Mouse (Mus musculus) embryonic facial prominence, embryonic 15.5 days (tissue): ENCODE measurements around the gene Dnph1. TPM values are rescaled to one million over a fixed set of nuclear protein-coding genes. Genes with fewer than 3 reads are reported as not detected.

Source experiments
- ATAC-seq: fragments of 200-750 bp; cut with Nextera tagmentation; 2 replicates; pipeline ENCODE4 v1.8.0; 2017; ENCODE audit warnings: low read depth, moderate TSS enrichment; ENCODE audit not compliant: insufficient number of reproducible peaks, low FRiP score, low TSS enrichment
- H3K27ac ChIP-seq: fragments of 300-500 bp; sonication (generic); replicated peaks from 2 replicates; pipeline ENCODE4 v1.5.1; 2015; ENCODE audit warnings: mild to moderate bottlenecking, inconsistent platforms
- H3K27me3 ChIP-seq: fragments of 300-500 bp; sonication (generic); 2 replicates; pipeline ENCODE4 v1.6.1; 2015; ENCODE audit warnings: inconsistent platforms
- H3K36me3 ChIP-seq: fragments of 300-500 bp; sonication (generic); 2 replicates; pipeline ENCODE4 v1.6.1; 2015; ENCODE audit warnings: mild to moderate bottlenecking, inconsistent platforms
- H3K4me1 ChIP-seq: fragments of 300-500 bp; sonication (generic); 2 replicates; pipeline ENCODE4 v1.6.1; 2015; ENCODE audit warnings: inconsistent platforms
- H3K4me2 ChIP-seq: fragments of 300-500 bp; sonication (generic); replicated peaks from 2 replicates; pipeline ENCODE4 v1.6.1; 2015; ENCODE audit warnings: mild to moderate bottlenecking, inconsistent platforms
- H3K4me3 ChIP-seq: fragments of 300-500 bp; sonication (generic); replicated peaks from 2 replicates; pipeline ENCODE4 v1.5.1; 2015; ENCODE audit warnings: mild to moderate bottlenecking, inconsistent platforms
- H3K9ac ChIP-seq: fragments of 300-500 bp; sonication (generic); 2 replicates; pipeline ENCODE4 v1.6.1; 2015; ENCODE audit warnings: inconsistent platforms
- H3K9me3 ChIP-seq: fragments of 300-500 bp; sonication (generic); replicated peaks from 2 replicates; pipeline ENCODE4 v1.6.1; 2016; ENCODE audit warnings: inconsistent platforms
- WGBS: fragments of 180-500 bp; shearing (Covaris S2); methylation state at CpG from one replicate; pipeline ENCODE4 v1.1.7; 2015; 5-methylcytosine and 5-hydroxymethylcytosine counted together
- polyA plus RNA-seq: library from polyadenylated mRNA; unstranded; fragments of >200 nt; fragmentation: Nextera tagmentation; extraction: Ambion mirVana; gene quantifications from 2 replicates; pipeline ENCODE4 v1.2.1, GENCODE M21; 2015

Dnph1 gene
- polyA plus RNA-seq, 1 experiment from 2014 or later: 41.0 TPM

GRCm38 (mm10) chr17:46543661-46544060 lies 47.1 kb downstream of the Dnph1 start:
- no peak overlapping the region for H3K9ac ChIP-seq

DNA sequence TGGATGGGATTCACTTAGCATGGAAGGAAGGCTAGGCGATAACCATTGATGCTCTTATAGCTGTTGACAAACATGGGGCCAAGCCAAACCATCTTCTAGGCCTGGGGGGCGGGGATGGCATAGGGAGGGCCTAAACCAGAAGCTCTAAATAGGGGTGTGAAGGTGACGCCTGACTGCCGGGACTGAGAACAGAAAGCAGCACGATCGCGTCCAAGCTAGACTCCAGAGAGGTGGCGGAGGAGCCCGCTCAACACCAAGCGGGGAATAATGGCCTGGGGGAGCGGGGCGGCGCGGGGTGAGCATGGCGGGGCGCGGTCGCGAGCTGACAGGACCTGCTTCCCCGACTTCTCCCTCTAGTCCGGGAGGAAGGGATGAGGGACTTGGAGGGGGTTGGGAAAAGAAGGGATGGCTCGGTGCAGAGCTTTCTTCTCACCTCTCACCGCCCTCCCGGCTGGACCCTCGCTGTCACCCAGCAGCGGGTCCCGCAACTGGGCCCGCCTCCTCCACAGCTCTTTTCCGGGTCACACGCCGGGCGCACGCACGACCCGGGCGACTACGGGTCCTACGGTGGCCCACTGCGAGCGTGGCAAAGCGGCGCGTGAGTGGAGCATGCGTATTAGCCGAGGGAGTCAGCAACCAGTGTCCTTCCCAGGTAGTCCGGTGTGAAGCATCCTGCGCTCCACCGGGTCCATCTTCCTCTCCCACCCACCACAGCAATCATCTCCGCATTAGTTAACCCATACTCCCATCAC lies 49.5 kb downstream of the Dnph1 start, which contains the start of gene Cul9:
Gene Cul9, minus strand, starts transcription at position 576 of the 752 bp plus-strand sequence.
- Histone ChIP-seq H3K27me3 (no peaks in the 10 kb centered on the region), H3K4me1 (peaks cover 22% of the 10 kb centered on the region), H3K4me3 (peak within 1 kb of the TSS; percentile 64), H3K9ac (peak within 1 kb of the TSS; percentile 59), H3K36me3 (peaks cover 40% of the 10 kb centered on the region), H3K27ac (no peak within 1 kb of the TSS), H3K4me2 (peak within 1 kb of the TSS; percentile 86), H3K9me3 (no peaks in the 10 kb centered on the region)
- ATAC-seq: peak; percentile 48; the same call in 1 of the 2 replicates
- WGBS: 2% methylated on average over 47 of the region's 49 CpGs

More at GRCm38 (mm10) chr17:46543661-46544060, 47.1 kb downstream of the Dnph1 start:
- Histone ChIP-seq H3K36me3 (peaks cover 34% of the 10 kb centered on the region), H3K27me3 (no peaks in the 10 kb centered on the region), H3K9me3 (no peaks in the 10 kb centered on the region), H3K27ac (no peak overlapping the region), H3K4me3 (no peak overlapping the region), H3K4me2 (no peak overlapping the region), H3K4me1 (peaks cover 22% of the 10 kb centered on the region)
- 86% methylated on average over 12 of the region's 12 CpGs for WGBS
- no peak for ATAC-seq

- H3K9ac ChIP-seq: 0 out of 2 replicates have a peak overlapping the region, but pooled peaks have one; percentile 59
- H3K4me3 ChIP-seq: peak overlapping the region; percentile 64
- H3K4me1 ChIP-seq: peaks cover 22% of the 10 kb centered on the region
- H3K27ac ChIP-seq: no peak overlapping the region
- no peaks in the 10 kb centered on the region for H3K9me3 ChIP-seq
- H3K4me2 ChIP-seq: peak overlapping the region; percentile 86
- H3K27me3 ChIP-seq: no peaks in the 10 kb centered on the region
- ATAC-seq: no peak
- peaks cover 41% of the 10 kb centered on the region for H3K36me3 ChIP-seq
- 19% methylated on average over 7 of the region's 7 CpGs for WGBS
Measured at GRCm38 (mm10) chr17:46546591-46546990, 50.1 kb downstream of the Dnph1 start.

DNA sequence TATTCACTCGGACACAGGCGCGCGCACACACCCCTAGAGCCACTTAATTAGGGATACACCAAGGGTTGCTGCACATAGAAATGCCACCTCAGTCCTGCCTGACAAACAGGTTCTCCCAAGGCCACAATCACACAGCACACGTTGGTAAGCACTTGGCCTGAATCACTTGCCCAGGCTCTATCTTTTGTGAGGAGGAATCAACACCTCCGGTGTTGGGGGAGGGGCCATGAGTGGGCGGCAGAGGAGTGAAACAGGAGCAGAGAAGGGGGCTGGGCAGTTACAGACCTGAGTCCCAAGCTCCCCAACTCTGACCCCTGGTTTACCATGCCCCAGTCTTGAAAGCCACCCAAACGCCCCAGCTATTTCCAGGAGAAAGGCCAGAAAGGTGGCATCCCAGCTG lies 50.5 kb downstream of the Dnph1 start:
- Histone ChIP-seq H3K9ac (no peak overlapping the region), H3K27ac (no peak overlapping the region), H3K4me2 (peak overlapping the region; percentile 86), H3K4me1 (peaks cover 24% of the 10 kb centered on the region), H3K9me3 (no peaks in the 10 kb centered on the region), H3K36me3 (peaks cover 41% of the 10 kb centered on the region), H3K4me3 (no peak overlapping the region), H3K27me3 (no peaks in the 10 kb centered on the region)
- 22% methylated on average over 8 of the region's 8 CpGs for WGBS
- no peak for ATAC-seq

DNA sequence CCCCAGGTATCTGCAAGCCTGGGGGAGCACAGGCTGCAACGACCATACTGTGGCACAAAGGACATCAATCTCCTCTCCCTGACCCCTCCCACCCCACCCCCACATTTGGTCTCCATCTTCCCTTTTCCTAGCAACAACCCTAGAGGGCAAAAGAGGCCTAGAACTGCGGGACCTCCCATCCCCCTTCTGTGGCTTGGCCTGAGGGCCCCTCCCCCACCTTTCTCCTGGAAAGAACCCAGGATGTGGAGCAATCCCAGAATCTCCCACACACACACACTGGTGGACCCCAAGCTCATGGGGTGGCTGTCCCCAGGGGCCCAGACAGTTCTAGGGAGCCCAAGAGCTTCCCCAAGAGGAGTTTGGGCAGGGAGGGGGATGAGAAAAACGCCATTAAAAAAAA lies 51.4 kb downstream of the Dnph1 start:
- 23% methylated on average over 3 of the region's 3 CpGs for WGBS
- H3K9ac ChIP-seq: no peak overlapping the region
- H3K4me2 ChIP-seq: no peak overlapping the region
- no peak for ATAC-seq
- H3K4me3 ChIP-seq: no peak overlapping the region
- no peak overlapping the region for H3K27ac ChIP-seq
- H3K4me1 ChIP-seq: peaks cover 32% of the 10 kb centered on the region
- H3K9me3 ChIP-seq: no peaks in the 10 kb centered on the region
- no peaks in the 10 kb centered on the region for H3K27me3 ChIP-seq
- peaks cover 44% of the 10 kb centered on the region for H3K36me3 ChIP-seq

DNA sequence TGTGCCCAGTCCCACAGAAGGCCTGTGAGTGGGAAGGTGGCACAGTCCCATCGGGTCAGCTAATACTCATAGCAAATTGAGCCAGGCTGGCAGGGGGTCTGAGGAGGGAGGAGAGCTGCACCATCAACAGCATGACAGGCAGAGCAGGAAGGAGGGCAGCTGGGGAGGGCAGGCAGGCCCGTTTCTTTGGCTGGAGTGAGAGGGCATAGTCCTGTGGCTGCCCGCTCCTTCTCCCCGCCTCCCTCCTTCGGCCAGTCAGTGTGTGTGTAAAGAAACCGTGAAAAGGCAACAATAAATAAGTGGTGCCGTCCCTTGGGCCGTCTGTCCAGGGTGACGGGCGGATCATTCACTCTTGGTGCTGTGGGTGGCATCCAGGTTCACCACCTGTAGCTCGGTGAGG lies 52.2 kb downstream of the Dnph1 start:
- H3K9ac ChIP-seq: no peak overlapping the region
- ATAC-seq: no peak
- 59% methylated on average over 11 of the region's 11 CpGs for WGBS

DNA sequence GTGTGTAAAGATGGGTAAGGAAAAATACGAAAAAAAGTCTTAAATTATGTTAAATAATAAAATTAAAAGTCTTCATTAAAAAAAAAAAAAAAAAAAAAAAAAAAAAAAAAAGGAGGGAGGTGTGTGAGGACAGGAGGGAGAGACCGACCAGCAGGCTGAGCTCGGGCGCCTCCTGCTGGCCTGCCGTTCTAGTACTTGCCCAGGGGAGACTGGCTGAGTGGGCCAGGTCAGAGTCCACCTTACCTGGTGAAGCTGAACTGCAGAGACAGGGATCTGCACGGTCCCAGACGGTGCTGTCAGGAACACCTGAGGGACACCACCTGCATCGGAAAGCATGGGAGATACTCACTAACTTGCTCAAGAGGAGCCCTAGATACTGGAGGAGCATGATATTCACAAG lies 52.7 kb downstream of the Dnph1 start:
- Histone ChIP-seq H3K36me3 (peaks cover 41% of the 10 kb centered on the region), H3K9me3 (no peaks in the 10 kb centered on the region), H3K4me1 (peaks cover 45% of the 10 kb centered on the region), H3K4me3 (no peak overlapping the region), H3K27me3 (no peaks in the 10 kb centered on the region), H3K27ac (no peak overlapping the region), H3K9ac (no peak overlapping the region), H3K4me2 (no peak overlapping the region)
- 30% methylated on average over 8 of the region's 8 CpGs for WGBS
- no peak for ATAC-seq

More for the DNA sequence above, 52.2 kb downstream of the Dnph1 start:
- no peaks in the 10 kb centered on the region for H3K27me3 ChIP-seq
- no peak overlapping the region for H3K4me3 ChIP-seq
- H3K9me3 ChIP-seq: no peaks in the 10 kb centered on the region
- no peak overlapping the region for H3K27ac ChIP-seq
- peaks cover 41% of the 10 kb centered on the region for H3K4me1 ChIP-seq
- peaks cover 41% of the 10 kb centered on the region for H3K36me3 ChIP-seq
- H3K4me2 ChIP-seq: no peak overlapping the region

Other genes with a start within 250 kb of the Dnph1 start
- 81.3 and 83.1 TPM in 2 replicates for gene Polr1c, start 248.7 kb upstream of the Dnph1 start, polyA plus RNA-seq
- gene Yipf3, start 248.6 kb upstream of the Dnph1 start, polyA plus RNA-seq: 141 and 147 TPM in 2 replicates
- 2.3 and 3.7 TPM in 2 replicates for gene Lrrc73, start 243.2 kb upstream of the Dnph1 start, polyA plus RNA-seq
- 56.0 and 64.0 TPM in 2 replicates for gene Tjap1, start 213.7 kb upstream of the Dnph1 start, polyA plus RNA-seq
- gene Dlk2, start 199.3 kb upstream of the Dnph1 start, polyA plus RNA-seq: 16.6 and 16.8 TPM in 2 replicates
- 5.8 and 6.7 TPM in 2 replicates for gene Abcc10, start 168.4 kb upstream of the Dnph1 start, polyA plus RNA-seq
- gene Zfp318, start 113.0 kb upstream of the Dnph1 start, polyA plus RNA-seq: 10.7 and 11.9 TPM in 2 replicates
- gene Crip3, start 67.8 kb upstream of the Dnph1 start, polyA plus RNA-seq: 3.5 and 3.6 TPM in 2 replicates
- gene Slc22a7, start 58.3 kb upstream of the Dnph1 start, polyA plus RNA-seq: 0.15 TPM in 1 of 2 replicates, not detected in the other
- gene Ttbk1, start 9.0 kb upstream of the Dnph1 start, polyA plus RNA-seq: 0.15 and 0.18 TPM in 2 replicates
- gene Cul9, start 49.7 kb downstream of the Dnph1 start, polyA plus RNA-seq: 7.1 and 10.6 TPM in 2 replicates
- gene Srf, start 59.5 kb downstream of the Dnph1 start, polyA plus RNA-seq: 8.6 and 8.8 TPM in 2 replicates
- gene Ptk7, start 132.8 kb downstream of the Dnph1 start, polyA plus RNA-seq: 156 and 161 TPM in 2 replicates
- 23.4 and 24.5 TPM in 2 replicates for gene Klc4, start 149.3 kb downstream of the Dnph1 start, polyA plus RNA-seq
- gene Mrpl2, start 149.5 kb downstream of the Dnph1 start, polyA plus RNA-seq: 92.9 and 95.8 TPM in 2 replicates
- gene Cul7, start 153.6 kb downstream of the Dnph1 start, polyA plus RNA-seq: 64.0 and 64.1 TPM in 2 replicates
- gene Rrp36, start 177.6 kb downstream of the Dnph1 start, polyA plus RNA-seq: 61.9 and 64.9 TPM in 2 replicates
- 150 and 161 TPM in 2 replicates for gene Mea1, start 182.1 kb downstream of the Dnph1 start, polyA plus RNA-seq
- gene Klhdc3, start 184.2 kb downstream of the Dnph1 start, polyA plus RNA-seq: 129 and 134 TPM in 2 replicates
- gene Ppp2r5d, start 208.4 kb downstream of the Dnph1 start, polyA plus RNA-seq: 91.7 and 93.2 TPM in 2 replicates
- 32.4 and 35.6 TPM in 2 replicates for gene Pex6, start 214.8 kb downstream of the Dnph1 start, polyA plus RNA-seq
- gene Gnmt, start 232.5 kb downstream of the Dnph1 start, polyA plus RNA-seq: 2.0 and 2.1 TPM in 2 replicates